Mouse (Mus musculus): ENCODE data around the gene Spata20.

The Spata20 gene

GRCm38 (mm10) chr11:94451091-94451773 is 34.7 kb downstream of the Spata20 start:
- no peak for DNase-seq (ENCODE audit: low read depth, low spot score)
- Histone ChIP-seq H3K27me3 (ENCODE audit: control insufficient read depth, insufficient read depth, low read length, poor library complexity, severe bottlenecking) (no peaks in the 10 kb centered on the region), H3K36me3 (ENCODE audit: control insufficient read depth, insufficient read depth, low read length, poor library complexity, severe bottlenecking) (no peaks in the 10 kb centered on the region)

GRCm38 (mm10) chr11:94449886-94450285 is 36.1 kb downstream of the Spata20 start:
- H3K27me3 ChIP-seq (ENCODE audit: control insufficient read depth, insufficient read depth, low read length, poor library complexity, severe bottlenecking): no peaks in the 10 kb centered on the region
- DNase-seq (ENCODE audit: low read depth, low spot score): no peak
- H3K36me3 ChIP-seq (ENCODE audit: control insufficient read depth, insufficient read depth, low read length, poor library complexity, severe bottlenecking): no peaks in the 10 kb centered on the region

- Histone ChIP-seq H3K27me3 (ENCODE audit: control insufficient read depth, insufficient read depth, low read length, poor library complexity, severe bottlenecking) (no peaks in the 10 kb centered on the region), H3K36me3 (ENCODE audit: control insufficient read depth, insufficient read depth, low read length, poor library complexity, severe bottlenecking) (no peaks in the 10 kb centered on the region)
- no peak for DNase-seq (ENCODE audit: low read depth, low spot score)
These were observed 36.7 kb downstream of the Spata20 start for GRCm38 (mm10) chr11:94449239-94449638.

GRCm38 (mm10) chr11:94447017-94447416 is 39.0 kb downstream of the Spata20 start:
- DNase-seq (ENCODE audit: low read depth, low spot score): no peak
- Histone ChIP-seq H3K36me3 (ENCODE audit: control insufficient read depth, insufficient read depth, low read length, poor library complexity, severe bottlenecking) (no peaks in the 10 kb centered on the region), H3K27me3 (ENCODE audit: control insufficient read depth, insufficient read depth, low read length, poor library complexity, severe bottlenecking) (no peaks in the 10 kb centered on the region)

GRCm38 (mm10) chr11:94445300-94445699 is 40.7 kb downstream of the Spata20 start:
- H3K36me3 ChIP-seq (ENCODE audit: control insufficient read depth, insufficient read depth, low read length, poor library complexity, severe bottlenecking): no peaks in the 10 kb centered on the region
- no peak for DNase-seq (ENCODE audit: low read depth, low spot score)
- no peaks in the 10 kb centered on the region for H3K27me3 ChIP-seq (ENCODE audit: control insufficient read depth, insufficient read depth, low read length, poor library complexity, severe bottlenecking)

GRCm38 (mm10) chr11:94444829-94445228 is 41.1 kb downstream of the Spata20 start:
- DNase-seq (ENCODE audit: low read depth, low spot score): no peak

GRCm38 (mm10) chr11:94441752-94442151 is 44.2 kb downstream of the Spata20 start:
- no peak for DNase-seq (ENCODE audit: low read depth, low spot score)
- Histone ChIP-seq H3K27me3 (ENCODE audit: control insufficient read depth, insufficient read depth, low read length, poor library complexity, severe bottlenecking) (no peaks in the 10 kb centered on the region), H3K36me3 (ENCODE audit: control insufficient read depth, insufficient read depth, low read length, poor library complexity, severe bottlenecking) (no peaks in the 10 kb centered on the region)

More at GRCm38 (mm10) chr11:94444829-94445228, 41.1 kb downstream of the Spata20 start:
- H3K36me3 ChIP-seq (ENCODE audit: control insufficient read depth, insufficient read depth, low read length, poor library complexity, severe bottlenecking): no peaks in the 10 kb centered on the region
- no peaks in the 10 kb centered on the region for H3K27me3 ChIP-seq (ENCODE audit: control insufficient read depth, insufficient read depth, low read length, poor library complexity, severe bottlenecking)

GRCm38 (mm10) chr11:94441122-94441521 is 44.9 kb downstream of the Spata20 start:
- DNase-seq (ENCODE audit: low read depth, low spot score): no peak
- Histone ChIP-seq H3K36me3 (ENCODE audit: control insufficient read depth, insufficient read depth, low read length, poor library complexity, severe bottlenecking) (no peaks in the 10 kb centered on the region), H3K27me3 (ENCODE audit: control insufficient read depth, insufficient read depth, low read length, poor library complexity, severe bottlenecking) (no peaks in the 10 kb centered on the region)

- no peak for DNase-seq (ENCODE audit: low read depth, low spot score)
These were observed 45.6 kb downstream of the Spata20 start for GRCm38 (mm10) chr11:94440421-94440820.

GRCm38 (mm10) chr11:94429011-94429651 is 56.8 kb downstream of the Spata20 start:
- DNase-seq (ENCODE audit: low read depth, low spot score): no peak
- no peaks in the 10 kb centered on the region for H3K27me3 ChIP-seq (ENCODE audit: control insufficient read depth, insufficient read depth, low read length, poor library complexity, severe bottlenecking)

More at GRCm38 (mm10) chr11:94440421-94440820, 45.6 kb downstream of the Spata20 start:
- no peaks in the 10 kb centered on the region for H3K36me3 ChIP-seq (ENCODE audit: control insufficient read depth, insufficient read depth, low read length, poor library complexity, severe bottlenecking)
- no peaks in the 10 kb centered on the region for H3K27me3 ChIP-seq (ENCODE audit: control insufficient read depth, insufficient read depth, low read length, poor library complexity, severe bottlenecking)

More at GRCm38 (mm10) chr11:94429011-94429651, 56.8 kb downstream of the Spata20 start:
- H3K36me3 ChIP-seq (ENCODE audit: control insufficient read depth, insufficient read depth, low read length, poor library complexity, severe bottlenecking): no peaks in the 10 kb centered on the region

All from splenic B cell, adult 2 months (primary cell).